8 mouse cellular contexts compared by ENCODE assay signal in the genomic region with DNA sequence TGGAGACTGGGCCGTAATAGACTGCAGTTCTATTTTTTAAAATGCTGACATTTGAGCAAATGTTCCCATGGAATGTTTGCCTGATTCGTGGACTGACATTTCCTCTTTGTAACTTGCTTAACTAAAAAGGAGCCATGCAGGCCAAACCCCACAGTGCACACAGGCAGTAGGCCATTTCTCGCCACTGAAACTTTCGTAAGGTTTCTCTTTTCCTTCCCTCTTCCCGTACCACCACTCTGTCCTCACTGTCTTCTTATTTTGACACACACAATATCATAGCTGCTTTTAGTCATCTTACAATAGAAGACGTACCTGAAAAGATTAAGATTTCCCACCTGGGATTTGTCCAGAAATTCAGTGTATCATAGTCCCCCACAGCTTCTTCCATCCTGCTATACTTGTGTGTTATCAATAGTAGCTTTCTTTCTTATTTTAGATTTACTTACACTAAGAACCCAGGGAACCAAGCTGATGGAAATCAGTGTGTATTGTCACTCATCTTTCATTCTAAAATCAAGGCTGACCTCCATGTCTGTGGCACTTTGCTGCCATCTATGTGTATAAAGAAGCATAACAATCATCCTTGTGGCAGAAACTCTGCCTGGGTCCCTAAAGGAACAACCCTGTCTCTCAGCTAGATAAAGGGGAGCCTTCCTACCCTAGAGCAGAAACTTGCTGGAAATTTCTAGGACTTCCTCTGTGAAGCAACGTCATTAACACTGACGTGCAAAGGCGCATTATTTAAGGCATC.
DNase-seq lines count a peak whose midpoint lies in the region; ATAC-seq and TF ChIP-seq lines count a peak whose summit lies in the region.
"Had no signal": no experiment of that assay in that cellular context is flagged by ENCODE, and none has a peak within 500 bp of the region (broad histone marks: within the 10 kb centered on the region; RNA-seq: fewer than 3 reads in every experiment).

No protein-coding gene starts in this region.

- no peak overlapping the region for H3K9ac ChIP-seq in forebrain, embryonic 11.5 days (ENCODE audit: low read length)
- H3K9ac ChIP-seq in hindbrain, postnatal 0 days (replicated peaks; ENCODE audit: low read length), result no peak overlapping the region

- WGBS in thymus, adult 2 months, result 78% methylated on average over 9 of the region's 9 CpGs
- WGBS in forebrain, embryonic 11.5 days, result 54% methylated on average over 9 of the region's 9 CpGs
- WGBS in hindbrain, postnatal 0 days, result 56% methylated on average over 9 of the region's 9 CpGs

- no peak overlapping the region for H3K4me3 ChIP-seq in thymus, adult 2 months (ENCODE audit: control insufficient read depth, insufficient read depth, low read length)
- no peak overlapping the region for H3K4me3 ChIP-seq in forebrain, embryonic 11.5 days (ENCODE audit: low read depth, low read length)
- no peak overlapping the region for H3K4me3 ChIP-seq in hindbrain, postnatal 0 days (ENCODE audit: low read length)
- H3K4me3 ChIP-seq: megakaryocyte, embryonic 14.5 days had no signal

- ATAC-seq in forebrain, embryonic 11.5 days (replicated peaks; ENCODE audit: low FRiP score), result peak; percentile 63; the same call in 1 of the 2 replicates
- 0 out of 2 replicates have a peak, but pooled peaks have one; percentile 51 for ATAC-seq in hindbrain, postnatal 0 days

- no peaks in the 10 kb centered on the region for H3K36me3 ChIP-seq in thymus, adult 2 months (ENCODE audit: control insufficient read depth, insufficient read depth, low read length)
- no peaks in the 10 kb centered on the region for H3K36me3 ChIP-seq in forebrain, embryonic 11.5 days (ENCODE audit: control insufficient read depth, insufficient read depth, low read length)
- H3K36me3 ChIP-seq in hindbrain, postnatal 0 days (ENCODE audit: insufficient read depth, low read length), result no peaks in the 10 kb centered on the region

- H3K9me3 ChIP-seq in forebrain, embryonic 11.5 days (ENCODE audit: control insufficient read depth, low read length), result no peaks in the 10 kb centered on the region
- H3K9me3 ChIP-seq in hindbrain, postnatal 0 days (ENCODE audit: low read length), result no peaks in the 10 kb centered on the region
- H3K9me3 ChIP-seq: megakaryocyte, embryonic 14.5 days had no signal

- H3K27me3 ChIP-seq in thymus, adult 2 months (ENCODE audit: control insufficient read depth, insufficient read depth, low read length), result no peaks in the 10 kb centered on the region
- no peaks in the 10 kb centered on the region for H3K27me3 ChIP-seq in forebrain, embryonic 11.5 days (ENCODE audit: control insufficient read depth, insufficient read depth, low read length)
- no peaks in the 10 kb centered on the region for H3K27me3 ChIP-seq in hindbrain, postnatal 0 days (ENCODE audit: insufficient read depth, low read length)
- H3K27me3 ChIP-seq: megakaryocyte, embryonic 14.5 days had no signal

- no peak for TF ChIP-seq POLR2A in thymus, adult 2 months (IDR thresholded peaks at IDR 0.05; ENCODE audit: control insufficient read depth, extremely low read depth, insufficient read depth, low read length, poor library complexity)

- no peak for TF ChIP-seq CTCF in thymus, adult 2 months (IDR thresholded peaks at IDR 0.05; ENCODE audit: borderline replicate concordance, control insufficient read depth, extremely low read depth, insufficient read depth, low read length, poor library complexity)
- TF ChIP-seq CTCF in hindbrain, postnatal 0 days (IDR thresholded peaks at IDR 0.05; ENCODE audit: low read depth), result peak; percentile 86

- no peaks in the 10 kb centered on the region for H3K4me1 ChIP-seq in thymus, adult 2 months (replicated peaks; ENCODE audit: control insufficient read depth, insufficient read depth, low read length)
- no peaks in the 10 kb centered on the region for H3K4me1 ChIP-seq in forebrain, embryonic 11.5 days (replicated peaks; ENCODE audit: control insufficient read depth, insufficient read depth, low read length)
- no peaks in the 10 kb centered on the region for H3K4me1 ChIP-seq in hindbrain, postnatal 0 days (ENCODE audit: insufficient read depth, low read length)

- H3K4me2 ChIP-seq in forebrain, embryonic 11.5 days (ENCODE audit: low read depth, low read length, severe bottlenecking), result no peak overlapping the region
- H3K4me2 ChIP-seq in hindbrain, postnatal 0 days (ENCODE audit: low read depth, low read length), result no peak overlapping the region

- no peak overlapping the region for H3K27ac ChIP-seq in thymus, adult 2 months (ENCODE audit: control insufficient read depth, insufficient read depth, low read length)
- no peak overlapping the region for H3K27ac ChIP-seq in forebrain, embryonic 11.5 days (ENCODE audit: low read depth, low read length)
- H3K27ac ChIP-seq in hindbrain, postnatal 0 days, result 0 out of 2 replicates have a peak overlapping the region, but pooled peaks have one; percentile 12

- peak; percentile 15 for DNase-seq in thymus, adult 2 months
- no peak for DNase-seq in thymus, adult 18-20 months
- DNase-seq in adrenal gland, postnatal 36 days, result peak; percentile 6 to 24
- no peak for DNase-seq in forebrain, embryonic 11.5 days (ENCODE audit: low spot score)
- peak; percentile 73 for DNase-seq in hindbrain, postnatal 0 days (ENCODE audit: low spot score)
- DNase-seq in lung, postnatal 25 days (ENCODE audit: low spot score), result peak; percentile 30
- DNase-seq in skeletal muscle tissue, adult 2 months (ENCODE audit: low read depth, low spot score), result peak; percentile 12

Comparison
In these comparisons a context has a peak if more than half of its experiments do, and no peak if none do; other contexts are left out.
1. DNase-seq: peak in thymus, adult 2 months (single experiment), adrenal gland, postnatal 36 days (2 of 2), hindbrain, postnatal 0 days (single experiment), lung, postnatal 25 days (single experiment) and skeletal muscle tissue, adult 2 months (single experiment); none in thymus, adult 18-20 months (0 of 2) and forebrain, embryonic 11.5 days (single experiment).